Mouse (Mus musculus): ENCODE measurements around the gene Zbtb46. TPM values are rescaled to one million over a fixed set of nuclear protein-coding genes. Genes with fewer than 3 reads are reported as not detected.

Gene Zbtb46
- polyA plus RNA-seq, 1 experiment from 2014 or later = 8.3 TPM

GRCm38 (mm10) chr2:181342766-181343165 is 116.5 kb downstream of the Zbtb46 start:
- Histone ChIP-seq H3K4me3 (replicated peaks) (no peak overlapping the region), H3K4me1 (replicated peaks) (no peaks in the 10 kb centered on the region), H3K27me3 (no peaks in the 10 kb centered on the region), H3K9ac (replicated peaks) (no peak overlapping the region), H3K9me3 (no peaks in the 10 kb centered on the region), H3K4me2 (no peak overlapping the region), H3K27ac (no peak overlapping the region), H3K36me3 (peaks cover 83% of the 10 kb centered on the region)
- WGBS = 94% methylated on average over 6 of the region's 6 CpGs
- ATAC-seq (ENCODE audit: insufficient number of reproducible peaks, insufficient read depth, low FRiP score, low TSS enrichment, low read depth) = no peak

- Histone ChIP-seq H3K4me2 (no peak overlapping the region), H3K4me1 (replicated peaks) (no peaks in the 10 kb centered on the region), H3K27ac (no peak overlapping the region), H3K4me3 (replicated peaks) (no peak overlapping the region), H3K9me3 (no peaks in the 10 kb centered on the region), H3K27me3 (no peaks in the 10 kb centered on the region), H3K9ac (replicated peaks) (no peak overlapping the region), H3K36me3 (peaks cover 82% of the 10 kb centered on the region)
- WGBS = 88% methylated on average over 4 of the region's 4 CpGs
- no peak for ATAC-seq (ENCODE audit: insufficient number of reproducible peaks, insufficient read depth, low FRiP score, low TSS enrichment, low read depth)
Measured at GRCm38 (mm10) chr2:181340426-181340825, 118.8 kb downstream of the Zbtb46 start.

Other genes starting within 250 kb of the Zbtb46 start
- 0.25 and 0.45 TPM in 2 replicates for gene Srms, start 246.2 kb downstream of the Zbtb46 start, polyA plus RNA-seq (2016; fragmentation: Nextera tagmentation; extraction: Ambion mirVana)
- gene Fndc11, start 239.4 kb downstream of the Zbtb46 start, polyA plus RNA-seq (2016; fragmentation: Nextera tagmentation; extraction: Ambion mirVana) = 0.41 and 0.59 TPM in 2 replicates
- gene Helz2, start 217.4 kb downstream of the Zbtb46 start, polyA plus RNA-seq (2016; fragmentation: Nextera tagmentation; extraction: Ambion mirVana) = 1.3 and 1.4 TPM in 2 replicates
- gene Gmeb2, start 171.4 kb downstream of the Zbtb46 start, polyA plus RNA-seq (2016; fragmentation: Nextera tagmentation; extraction: Ambion mirVana) = 21.0 and 22.5 TPM in 2 replicates
- 0.56 and 5.2 TPM in 2 replicates for gene Stmn3, start 144.9 kb downstream of the Zbtb46 start, polyA plus RNA-seq (2016; fragmentation: Nextera tagmentation; extraction: Ambion mirVana)
- 58.8 and 69.9 TPM in 2 replicates for gene Rtel1, start 139.7 kb downstream of the Zbtb46 start, polyA plus RNA-seq (2016; fragmentation: Nextera tagmentation; extraction: Ambion mirVana)
- gene Zgpat, start 94.5 kb downstream of the Zbtb46 start, polyA plus RNA-seq (2016; fragmentation: Nextera tagmentation; extraction: Ambion mirVana) = 54.9 and 59.4 TPM in 2 replicates
- gene Arfrp1, start 94.0 kb downstream of the Zbtb46 start, polyA plus RNA-seq (2016; fragmentation: Nextera tagmentation; extraction: Ambion mirVana) = 77.1 and 79.5 TPM in 2 replicates
- 29.9 and 35.2 TPM in 2 replicates for gene Lime1, start 79.3 kb downstream of the Zbtb46 start, polyA plus RNA-seq (2016; fragmentation: Nextera tagmentation; extraction: Ambion mirVana)
- not detected in 2 replicates for gene Abhd16b, start 33.8 kb upstream of the Zbtb46 start, polyA plus RNA-seq (2016; fragmentation: Nextera tagmentation; extraction: Ambion mirVana)
- 151 and 165 TPM in 2 replicates for gene Tpd52l2, start 37.7 kb upstream of the Zbtb46 start, polyA plus RNA-seq (2016; fragmentation: Nextera tagmentation; extraction: Ambion mirVana)
- 90.6 and 91.0 TPM in 2 replicates for gene Dnajc5, start 61.1 kb upstream of the Zbtb46 start, polyA plus RNA-seq (2016; fragmentation: Nextera tagmentation; extraction: Ambion mirVana)
- gene Uckl1, start 125.5 kb upstream of the Zbtb46 start, polyA plus RNA-seq (2016; fragmentation: Nextera tagmentation; extraction: Ambion mirVana) = 37.9 and 47.6 TPM in 2 replicates
- gene Prpf6, start 132.4 kb upstream of the Zbtb46 start, polyA plus RNA-seq (2016; fragmentation: Nextera tagmentation; extraction: Ambion mirVana) = 78.0 and 79.3 TPM in 2 replicates
- gene Zfp512b, start 133.4 kb upstream of the Zbtb46 start, polyA plus RNA-seq (2016; fragmentation: Nextera tagmentation; extraction: Ambion mirVana) = 63.5 and 69.0 TPM in 2 replicates
- 11.6 and 13.0 TPM in 2 replicates for gene Samd10, start 139.8 kb upstream of the Zbtb46 start, polyA plus RNA-seq (2016; fragmentation: Nextera tagmentation; extraction: Ambion mirVana)
- gene Gm29797, start 197.6 kb upstream of the Zbtb46 start, polyA plus RNA-seq (2016; fragmentation: Nextera tagmentation; extraction: Ambion mirVana) = 0.29 and 0.58 TPM in 2 replicates
- gene Sox18, start 212.2 kb upstream of the Zbtb46 start, polyA plus RNA-seq (2016; fragmentation: Nextera tagmentation; extraction: Ambion mirVana) = 22.4 and 23.4 TPM in 2 replicates
- 31.6 and 33.3 TPM in 2 replicates for gene Tcea2, start 220.9 kb upstream of the Zbtb46 start, polyA plus RNA-seq (2016; fragmentation: Nextera tagmentation; extraction: Ambion mirVana)
- gene Rgs19, start 234.6 kb upstream of the Zbtb46 start, polyA plus RNA-seq (2016; fragmentation: Nextera tagmentation; extraction: Ambion mirVana) = 71.0 and 88.8 TPM in 2 replicates
- not detected in 2 replicates for gene Lkaaear1, start 239.0 kb upstream of the Zbtb46 start, polyA plus RNA-seq (2016; fragmentation: Nextera tagmentation; extraction: Ambion mirVana)

Measured in limb, embryonic 12.5 days (tissue).